Mouse (Mus musculus) stomach, embryonic 15.5 days (tissue): ENCODE data around the gene Chil1. TPM values are rescaled to one million over a fixed set of nuclear protein-coding genes. Genes with fewer than 3 reads are reported as not detected.

Source experiments
- ATAC-seq: fragments of 200-750 bp; cut with Nextera tagmentation; 2 replicates; pipeline ENCODE4 v1.8.0; 2017; ENCODE audit warnings: low read depth, moderate number of reproducible peaks, moderate TSS enrichment; ENCODE audit not compliant: insufficient read depth, low FRiP score
- H3K27ac ChIP-seq: fragments of 300-500 bp; sonication (generic); 2 replicates; pipeline ENCODE4 v1.5.1; 2015; ENCODE audit warnings: mild to moderate bottlenecking, inconsistent platforms
- H3K27me3 ChIP-seq: fragments of 300-500 bp; sonication (generic); replicated peaks from 2 replicates; pipeline ENCODE4 v1.6.1; 2015; ENCODE audit warnings: inconsistent platforms
- H3K36me3 ChIP-seq: fragments of 300-500 bp; sonication (generic); 2 replicates; pipeline ENCODE4 v1.6.1; 2015; ENCODE audit warnings: inconsistent platforms
- H3K4me1 ChIP-seq: fragments of 300-500 bp; sonication (generic); 2 replicates; pipeline ENCODE4 v1.6.1; 2015; ENCODE audit warnings: inconsistent platforms
- H3K4me2 ChIP-seq: fragments of 300-500 bp; sonication (generic); 2 replicates; pipeline ENCODE4 v1.6.1; 2015; ENCODE audit warnings: mild to moderate bottlenecking, inconsistent platforms
- H3K4me3 ChIP-seq: fragments of 300-500 bp; sonication (generic); replicated peaks from 2 replicates; pipeline ENCODE4 v1.5.1; 2015; ENCODE audit warnings: inconsistent platforms
- H3K9ac ChIP-seq: fragments of 300-500 bp; sonication (generic); 2 replicates; pipeline ENCODE4 v1.6.1; 2015; ENCODE audit warnings: inconsistent platforms
- H3K9me3 ChIP-seq: fragments of 300-500 bp; sonication (generic); 2 replicates; pipeline ENCODE4 v1.6.1; 2016; ENCODE audit warnings: inconsistent platforms
- WGBS: fragments of 180-500 bp; shearing (Covaris S2); methylation state at CpG from one replicate; pipeline ENCODE4 v1.1.7; 2015; 5-methylcytosine and 5-hydroxymethylcytosine counted together
- polyA plus RNA-seq: library from polyadenylated mRNA; unstranded; fragments of >200 nt; fragmentation: Nextera tagmentation; extraction: Ambion mirVana; gene quantifications from 2 replicates; pipeline ENCODE4 v1.2.1, GENCODE M21; 2015

The Chil1 gene
- polyA plus RNA-seq, 1 experiment from 2014 or later: 2.9 TPM

GRCm38 (mm10) chr1:134154655-134155054, 27.3 kb upstream of the Chil1 start:
- H3K27me3 ChIP-seq: no peaks in the 10 kb centered on the region
- no peak overlapping the region for H3K4me3 ChIP-seq
- no peaks in the 10 kb centered on the region for H3K36me3 ChIP-seq
- WGBS: 54% methylated on average over 3 of the region's 3 CpGs
- H3K9me3 ChIP-seq: no peaks in the 10 kb centered on the region
- H3K9ac ChIP-seq: no peak overlapping the region
- ATAC-seq: no peak
- H3K4me1 ChIP-seq: 0 out of 2 replicates have a peak, but pooled peaks cover 2% of the 10 kb centered on the region
- H3K27ac ChIP-seq: no peak overlapping the region
- no peak overlapping the region for H3K4me2 ChIP-seq

- Histone ChIP-seq H3K9me3 (no peaks in the 10 kb centered on the region), H3K27me3 (no peaks in the 10 kb centered on the region), H3K9ac (no peak overlapping the region), H3K36me3 (no peaks in the 10 kb centered on the region), H3K27ac (no peak overlapping the region), H3K4me3 (no peak overlapping the region), H3K4me1 (no peaks in the 10 kb centered on the region), H3K4me2 (no peak overlapping the region)
- ATAC-seq: no peak
- WGBS: 82% methylated on average over 3 of the region's 3 CpGs
Observed at GRCm38 (mm10) chr1:134160404-134160803, 21.6 kb upstream of the Chil1 start.

GRCm38 (mm10) chr1:134161399-134161798, 20.6 kb upstream of the Chil1 start:
- ATAC-seq: no peak
- no peak overlapping the region for H3K27ac ChIP-seq
- H3K4me2 ChIP-seq: no peak overlapping the region
- 78% methylated on average over 6 of the region's 6 CpGs for WGBS
- H3K9me3 ChIP-seq: no peaks in the 10 kb centered on the region
- H3K4me3 ChIP-seq: no peak overlapping the region
- no peaks in the 10 kb centered on the region for H3K4me1 ChIP-seq
- H3K27me3 ChIP-seq: no peaks in the 10 kb centered on the region
- H3K9ac ChIP-seq: no peak overlapping the region
- H3K36me3 ChIP-seq: no peaks in the 10 kb centered on the region

GRCm38 (mm10) chr1:134162510-134163225, 19.3 kb upstream of the Chil1 start:
- Histone ChIP-seq H3K27me3 (no peaks in the 10 kb centered on the region), H3K4me3 (no peak overlapping the region), H3K4me2 (no peak overlapping the region), H3K4me1 (no peaks in the 10 kb centered on the region), H3K27ac (no peak overlapping the region), H3K36me3 (no peaks in the 10 kb centered on the region), H3K9ac (no peak overlapping the region), H3K9me3 (no peaks in the 10 kb centered on the region)
- no peak for ATAC-seq
- WGBS: 68% methylated on average over 6 of the region's 6 CpGs

- WGBS: 85% methylated on average over 7 of the region's 7 CpGs
- no peak overlapping the region for H3K9ac ChIP-seq
- no peaks in the 10 kb centered on the region for H3K36me3 ChIP-seq
- H3K27me3 ChIP-seq: no peaks in the 10 kb centered on the region
- no peaks in the 10 kb centered on the region for H3K9me3 ChIP-seq
- H3K4me3 ChIP-seq: no peak overlapping the region
- H3K4me1 ChIP-seq: no peaks in the 10 kb centered on the region
- H3K27ac ChIP-seq: no peak overlapping the region
- no peak overlapping the region for H3K4me2 ChIP-seq
- no peak for ATAC-seq
Observed at GRCm38 (mm10) chr1:134163476-134163875, 18.5 kb upstream of the Chil1 start.

GRCm38 (mm10) chr1:134164454-134164853, 17.5 kb upstream of the Chil1 start:
- Histone ChIP-seq H3K27me3 (no peaks in the 10 kb centered on the region), H3K9me3 (no peaks in the 10 kb centered on the region), H3K36me3 (no peaks in the 10 kb centered on the region), H3K4me3 (no peak overlapping the region), H3K4me2 (no peak overlapping the region), H3K4me1 (no peaks in the 10 kb centered on the region), H3K9ac (no peak overlapping the region), H3K27ac (no peak overlapping the region)
- WGBS: 56% methylated on average over 4 of the region's 4 CpGs
- ATAC-seq: no peak

- no peak for ATAC-seq
- H3K36me3 ChIP-seq: no peaks in the 10 kb centered on the region
- H3K27ac ChIP-seq: no peak overlapping the region
- no peaks in the 10 kb centered on the region for H3K9me3 ChIP-seq
- no peaks in the 10 kb centered on the region for H3K4me1 ChIP-seq
- 88% methylated on average over 3 of the region's 3 CpGs for WGBS
- no peaks in the 10 kb centered on the region for H3K27me3 ChIP-seq
- H3K4me3 ChIP-seq: no peak overlapping the region
- H3K9ac ChIP-seq: no peak overlapping the region
- H3K4me2 ChIP-seq: no peak overlapping the region
Observed at GRCm38 (mm10) chr1:134166547-134166946, 15.4 kb upstream of the Chil1 start.

GRCm38 (mm10) chr1:134167416-134168305, 14.3 kb upstream of the Chil1 start:
- Histone ChIP-seq H3K9me3 (no peaks in the 10 kb centered on the region), H3K27me3 (no peaks in the 10 kb centered on the region), H3K4me3 (no peak overlapping the region), H3K4me1 (no peaks in the 10 kb centered on the region), H3K36me3 (no peaks in the 10 kb centered on the region), H3K4me2 (no peak overlapping the region), H3K27ac (no peak overlapping the region), H3K9ac (no peak overlapping the region)
- WGBS: 62% methylated on average over 14 of the region's 14 CpGs
- no peak for ATAC-seq

- no peak for ATAC-seq
- H3K27me3 ChIP-seq: no peaks in the 10 kb centered on the region
- no peak overlapping the region for H3K4me2 ChIP-seq
- H3K36me3 ChIP-seq: no peaks in the 10 kb centered on the region
- WGBS: 67% methylated on average over 3 of the region's 3 CpGs
- no peaks in the 10 kb centered on the region for H3K9me3 ChIP-seq
- no peak overlapping the region for H3K9ac ChIP-seq
- H3K4me3 ChIP-seq: no peak overlapping the region
- H3K27ac ChIP-seq: no peak overlapping the region
- H3K4me1 ChIP-seq: no peaks in the 10 kb centered on the region
Observed at GRCm38 (mm10) chr1:134168567-134168966, 13.4 kb upstream of the Chil1 start.

GRCm38 (mm10) chr1:134168985-134169697, 12.8 kb upstream of the Chil1 start:
- no peaks in the 10 kb centered on the region for H3K9me3 ChIP-seq
- no peak overlapping the region for H3K9ac ChIP-seq
- ATAC-seq: no peak
- H3K4me2 ChIP-seq: no peak overlapping the region
- H3K4me1 ChIP-seq: no peaks in the 10 kb centered on the region
- H3K27ac ChIP-seq: no peak overlapping the region
- WGBS: 85% methylated on average over 8 of the region's 8 CpGs
- H3K27me3 ChIP-seq: no peaks in the 10 kb centered on the region
- H3K4me3 ChIP-seq: no peak overlapping the region
- H3K36me3 ChIP-seq: no peaks in the 10 kb centered on the region

- H3K9ac ChIP-seq: no peak overlapping the region
- 55% methylated on average over 7 of the region's 7 CpGs for WGBS
- no peaks in the 10 kb centered on the region for H3K27me3 ChIP-seq
- H3K4me2 ChIP-seq: no peak overlapping the region
- H3K9me3 ChIP-seq: no peaks in the 10 kb centered on the region
- no peak overlapping the region for H3K4me3 ChIP-seq
- no peak; the same call in 1 of the 2 replicates for ATAC-seq
- H3K36me3 ChIP-seq: no peaks in the 10 kb centered on the region
- H3K4me1 ChIP-seq: no peaks in the 10 kb centered on the region
- H3K27ac ChIP-seq: no peak overlapping the region
Observed at GRCm38 (mm10) chr1:134173081-134173480, 8.9 kb upstream of the Chil1 start.

GRCm38 (mm10) chr1:134177976-134178375, 4.0 kb upstream of the Chil1 start:
- H3K4me2 ChIP-seq: no peak overlapping the region
- no peak for ATAC-seq
- no peak overlapping the region for H3K4me3 ChIP-seq
- no peaks in the 10 kb centered on the region for H3K36me3 ChIP-seq
- H3K27me3 ChIP-seq: no peaks in the 10 kb centered on the region
- no peaks in the 10 kb centered on the region for H3K9me3 ChIP-seq
- 85% methylated on average over 5 of the region's 5 CpGs for WGBS
- no peak overlapping the region for H3K9ac ChIP-seq
- no peak overlapping the region for H3K27ac ChIP-seq
- no peaks in the 10 kb centered on the region for H3K4me1 ChIP-seq
